Mouse (Mus musculus) forebrain, embryonic 12.5 days (tissue): ENCODE results near the gene Cipc. TPM values are rescaled to one million over a fixed set of nuclear protein-coding genes. Genes with fewer than 3 reads are reported as not detected.
A peak's percentile ranks its signal among the peaks of the same experiment; 100 is the strongest.

Experiments
- ATAC-seq: fragments of 200-750 bp; cut with Nextera tagmentation; 2 replicates; pipeline ENCODE4 v1.8.0; 2017; ENCODE audit warnings: moderate TSS enrichment; ENCODE audit not compliant: low FRiP score
- H3K27ac ChIP-seq: fragments of 300-500 bp; sonication (generic); 2 replicates; pipeline ENCODE4 v1.5.1; 2016; ENCODE audit warnings: mild to moderate bottlenecking
- H3K27me3 ChIP-seq: fragments of 300-500 bp; sonication (generic); 2 replicates; pipeline ENCODE4 v1.6.1; 2016; ENCODE audit warnings: mild to moderate bottlenecking
- H3K36me3 ChIP-seq: fragments of 300-500 bp; sonication (generic); replicated peaks from 2 replicates; pipeline ENCODE4 v1.6.1; 2016; ENCODE audit warnings: mild to moderate bottlenecking
- H3K4me1 ChIP-seq: fragments of 300-500 bp; sonication (generic); 2 replicates; pipeline ENCODE4 v1.6.1; 2016
- H3K4me2 ChIP-seq: fragments of 300-500 bp; sonication (generic); 2 replicates; pipeline ENCODE4 v1.6.1; 2016; ENCODE audit warnings: mild to moderate bottlenecking, moderate library complexity
- H3K4me3 ChIP-seq: fragments of 300-500 bp; sonication (generic); replicated peaks from 2 replicates; pipeline ENCODE4 v1.5.1; 2016; ENCODE audit warnings: mild to moderate bottlenecking
- H3K9ac ChIP-seq: fragments of 300-500 bp; sonication (generic); 2 replicates; pipeline ENCODE4 v1.6.1; 2016; ENCODE audit warnings: mild to moderate bottlenecking
- H3K9me3 ChIP-seq: fragments of 300-500 bp; sonication (generic); 2 replicates; pipeline ENCODE4 v1.6.1; 2016
- WGBS: fragments of 180-500 bp; shearing (Covaris S2); methylation state at CpG from one replicate; pipeline ENCODE4 v1.1.7; 2016; 5-methylcytosine and 5-hydroxymethylcytosine counted together
- polyA plus RNA-seq: library from polyadenylated mRNA; unstranded; fragments of >200 nt; fragmentation: Nextera tagmentation; extraction: Ambion mirVana; gene quantifications from 2 replicates; pipeline ENCODE4 v1.2.1, GENCODE M21; 2016

Cipc gene
- polyA plus RNA-seq, 1 experiment from 2014 or later = 49.5 TPM

DNA sequence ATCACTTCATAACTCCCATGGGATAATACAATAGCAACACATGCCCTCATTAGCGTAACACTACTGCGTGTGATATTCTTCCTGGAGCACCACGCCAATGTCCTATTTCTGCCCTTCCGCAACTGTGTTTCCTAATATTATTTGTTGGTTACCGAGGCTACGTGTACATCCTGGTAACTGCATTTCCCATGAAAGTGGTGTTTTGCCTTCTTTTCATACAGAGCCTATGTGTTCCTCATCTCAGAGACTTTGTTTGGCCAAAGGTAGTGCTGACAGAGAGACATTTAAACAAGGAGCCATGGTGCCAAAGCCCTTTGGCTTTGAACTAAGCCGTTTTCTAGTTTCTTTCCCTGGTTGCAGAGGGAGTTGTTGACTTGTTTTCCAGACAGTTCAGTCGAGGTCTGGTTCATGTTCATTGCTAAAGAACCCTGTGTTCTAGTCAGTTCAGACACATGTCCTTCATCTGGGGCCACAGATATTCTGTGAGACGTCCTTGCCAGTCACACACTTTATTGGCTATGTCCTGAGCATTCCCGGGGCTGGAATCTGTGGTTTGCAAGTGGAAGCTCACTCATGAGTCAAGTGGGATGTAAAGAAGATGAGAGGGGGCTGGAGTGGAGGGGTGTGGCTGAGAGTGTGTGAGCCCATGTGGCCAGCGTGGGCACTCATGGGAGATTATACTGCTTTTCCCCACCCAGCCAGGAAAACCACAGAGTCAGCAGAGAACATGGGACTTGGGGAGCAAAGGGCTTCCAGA is 10.1 kb upstream of the Cipc start:
- no peaks in the 10 kb centered on the region for H3K27me3 ChIP-seq
- no peak for ATAC-seq
- no peak overlapping the region for H3K4me2 ChIP-seq
- no peaks in the 10 kb centered on the region for H3K9me3 ChIP-seq
- no peak overlapping the region for H3K9ac ChIP-seq
- no peak overlapping the region for H3K4me3 ChIP-seq
- H3K36me3 ChIP-seq = no peaks in the 10 kb centered on the region
- 86% methylated on average over 11 of the region's 11 CpGs for WGBS
- H3K27ac ChIP-seq = no peak overlapping the region
- peaks cover 26% of the 10 kb centered on the region for H3K4me1 ChIP-seq

DNA sequence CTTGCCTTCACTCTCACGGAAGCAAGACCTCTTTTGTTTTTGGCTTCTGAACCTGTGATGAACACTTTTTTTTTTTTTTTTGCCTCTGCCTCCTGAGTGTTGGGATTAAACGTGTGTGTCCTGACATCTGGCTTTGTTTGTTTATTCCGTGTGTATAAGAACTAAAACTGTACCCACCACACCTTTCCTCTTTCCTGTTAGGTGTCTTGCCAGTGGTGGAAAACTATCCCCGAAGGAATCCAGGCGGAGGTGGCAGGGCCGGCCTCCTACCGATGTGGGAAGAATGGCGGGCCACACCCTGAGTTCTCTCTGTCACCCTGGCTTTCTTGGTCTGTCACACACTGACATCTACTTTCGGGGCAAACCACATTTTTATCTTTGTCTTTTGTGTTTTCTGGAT is 8.3 kb upstream of the Cipc start:
- Histone ChIP-seq H3K27me3 (no peaks in the 10 kb centered on the region), H3K4me1 (peaks cover 29% of the 10 kb centered on the region), H3K9ac (no peak overlapping the region), H3K4me3 (no peak overlapping the region), H3K36me3 (no peaks in the 10 kb centered on the region), H3K4me2 (no peak overlapping the region), H3K9me3 (no peaks in the 10 kb centered on the region), H3K27ac (no peak overlapping the region)
- no peak for ATAC-seq
- 80% methylated on average over 9 of the region's 9 CpGs for WGBS

- Histone ChIP-seq H3K4me2 (peak overlapping the region; percentile 36), H3K27ac (peak overlapping the region; percentile 95), H3K9ac (peak overlapping the region; percentile 22), H3K36me3 (no peaks in the 10 kb centered on the region), H3K27me3 (no peaks in the 10 kb centered on the region), H3K4me3 (no peak overlapping the region), H3K4me1 (peaks cover 40% of the 10 kb centered on the region), H3K9me3 (no peaks in the 10 kb centered on the region)
- WGBS = 14% methylated on average over 11 of the region's 11 CpGs
- peak; percentile 56; the same call in 1 of the 2 replicates for ATAC-seq
Observed at GRCm38 (mm10) chr12:86941173-86941572, 5.7 kb upstream of the Cipc start.

GRCm38 (mm10) chr12:86941734-86942486 is 4.9 kb upstream of the Cipc start:
- no peaks in the 10 kb centered on the region for H3K9me3 ChIP-seq
- H3K36me3 ChIP-seq = no peaks in the 10 kb centered on the region
- H3K4me2 ChIP-seq = peak overlapping the region; percentile 25
- no peak overlapping the region for H3K4me3 ChIP-seq
- ATAC-seq = peak; percentile 78
- H3K27me3 ChIP-seq = no peaks in the 10 kb centered on the region
- peak overlapping the region; percentile 95 for H3K27ac ChIP-seq
- H3K9ac ChIP-seq = 0 out of 2 replicates have a peak overlapping the region, but pooled peaks have one; percentile 17
- H3K4me1 ChIP-seq = peaks cover 42% of the 10 kb centered on the region
- WGBS = 16% methylated on average over 5 of the region's 5 CpGs

- Histone ChIP-seq H3K9me3 (no peaks in the 10 kb centered on the region), H3K27me3 (no peaks in the 10 kb centered on the region), H3K27ac (peak overlapping the region; percentile 95; the same call in 1 of the 2 replicates), H3K4me2 (no peak overlapping the region), H3K36me3 (no peaks in the 10 kb centered on the region), H3K4me3 (no peak overlapping the region), H3K4me1 (peaks cover 51% of the 10 kb centered on the region), H3K9ac (no peak overlapping the region)
- 92% methylated on average over 8 of the region's 8 CpGs for WGBS
- no peak for ATAC-seq
Observed at GRCm38 (mm10) chr12:86943421-86943820, 3.4 kb upstream of the Cipc start.

DNA sequence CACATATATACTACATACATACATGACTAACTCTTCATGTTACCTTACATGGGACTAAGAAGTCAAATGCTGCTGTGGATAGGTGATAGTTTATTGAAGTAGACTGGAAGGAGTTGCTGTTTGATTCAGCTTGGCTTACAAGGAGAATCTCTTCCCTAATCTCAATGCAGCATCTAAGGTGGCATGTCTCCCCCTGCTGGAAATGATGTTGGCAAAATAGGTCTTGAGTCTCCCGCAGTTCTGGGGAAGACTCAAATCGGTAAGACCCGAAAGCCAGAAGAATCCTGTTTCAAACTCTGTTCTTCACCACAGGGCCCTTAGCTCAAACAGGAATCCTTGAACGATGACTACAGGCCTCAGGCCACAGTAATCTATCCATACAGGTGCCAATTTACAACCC is 1.7 kb upstream of the Cipc start:
- 0 out of 2 replicates have a peak overlapping the region, but pooled peaks have one; percentile 54 for H3K27ac ChIP-seq
- no peaks in the 10 kb centered on the region for H3K27me3 ChIP-seq
- H3K4me3 ChIP-seq = no peak overlapping the region
- no peak overlapping the region for H3K4me2 ChIP-seq
- H3K9me3 ChIP-seq = no peaks in the 10 kb centered on the region
- ATAC-seq = no peak
- 6% methylated on average over 4 of the region's 4 CpGs for WGBS
- H3K9ac ChIP-seq = no peak overlapping the region
- H3K4me1 ChIP-seq = peaks cover 66% of the 10 kb centered on the region
- no peaks in the 10 kb centered on the region for H3K36me3 ChIP-seq

- no peak for ATAC-seq
- Histone ChIP-seq H3K4me2 (peak overlapping the region; percentile 94), H3K4me3 (peak overlapping the region; percentile 64), H3K27ac (peak overlapping the region; percentile 99), H3K36me3 (peaks cover 4% of the 10 kb centered on the region; the same call in 1 of the 2 replicates), H3K4me1 (peaks cover 60% of the 10 kb centered on the region), H3K9ac (peak overlapping the region; percentile 91), H3K9me3 (no peaks in the 10 kb centered on the region), H3K27me3 (no peaks in the 10 kb centered on the region)
- 1% methylated on average over 17 of the region's 17 CpGs for WGBS
Observed at GRCm38 (mm10) chr12:86946301-86946781, 502 bp upstream of the Cipc start.

- 19% methylated on average over 26 of the region's 26 CpGs for WGBS
- H3K27me3 ChIP-seq = no peaks in the 10 kb centered on the region
- H3K36me3 ChIP-seq = peaks cover 7% of the 10 kb centered on the region; the same call in 1 of the 2 replicates
- H3K4me1 ChIP-seq = peaks cover 58% of the 10 kb centered on the region
- ATAC-seq = peak; percentile 47
- no peaks in the 10 kb centered on the region for H3K9me3 ChIP-seq
- H3K9ac ChIP-seq = peak overlapping the region; percentile 86
- peak overlapping the region; percentile 99 for H3K27ac ChIP-seq
- peak overlapping the region; percentile 94 for H3K4me2 ChIP-seq
- peak overlapping the region; percentile 64 for H3K4me3 ChIP-seq
Observed at GRCm38 (mm10) chr12:86947681-86948401, 998 bp downstream of the Cipc start.

GRCm38 (mm10) chr12:86948627-86949026 is 1.8 kb downstream of the Cipc start:
- no peak for ATAC-seq
- Histone ChIP-seq H3K4me2 (peak overlapping the region; percentile 94), H3K9ac (no peak overlapping the region), H3K4me1 (peaks cover 55% of the 10 kb centered on the region), H3K36me3 (peaks cover 9% of the 10 kb centered on the region; the same call in 1 of the 2 replicates), H3K9me3 (no peaks in the 10 kb centered on the region), H3K27ac (no peak overlapping the region), H3K27me3 (no peaks in the 10 kb centered on the region), H3K4me3 (no peak overlapping the region; the same call in 1 of the 2 replicates)
- WGBS = 65% methylated on average over 6 of the region's 6 CpGs

DNA sequence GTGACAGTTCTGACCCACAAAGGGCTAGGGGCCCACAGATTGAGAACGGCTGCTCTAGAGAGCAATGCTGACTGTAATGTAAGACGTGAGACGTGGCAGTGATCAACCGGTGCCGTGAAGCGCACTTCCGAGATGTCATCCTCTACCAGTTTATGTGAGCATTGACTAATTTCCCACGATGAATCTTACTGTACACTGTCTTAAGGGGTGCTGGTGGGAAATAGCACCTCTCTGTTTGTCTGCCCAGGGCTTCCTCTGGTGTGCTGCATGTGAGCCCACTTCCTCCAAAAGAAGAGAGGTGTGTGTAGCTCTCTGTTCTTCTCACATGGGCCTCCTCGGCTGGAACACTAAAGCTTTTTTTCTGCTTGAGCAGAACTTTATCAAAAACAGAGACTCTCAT is 2.7 kb downstream of the Cipc start:
- peaks cover 16% of the 10 kb centered on the region for H3K36me3 ChIP-seq
- H3K4me2 ChIP-seq = peak overlapping the region; percentile 13; the same call in 1 of the 2 replicates
- no peak for ATAC-seq
- H3K9ac ChIP-seq = no peak overlapping the region
- 87% methylated on average over 9 of the region's 9 CpGs for WGBS
- H3K27ac ChIP-seq = peak overlapping the region; percentile 16; the same call in 1 of the 2 replicates
- H3K27me3 ChIP-seq = no peaks in the 10 kb centered on the region
- no peaks in the 10 kb centered on the region for H3K9me3 ChIP-seq
- H3K4me1 ChIP-seq = peaks cover 55% of the 10 kb centered on the region
- H3K4me3 ChIP-seq = no peak overlapping the region

DNA sequence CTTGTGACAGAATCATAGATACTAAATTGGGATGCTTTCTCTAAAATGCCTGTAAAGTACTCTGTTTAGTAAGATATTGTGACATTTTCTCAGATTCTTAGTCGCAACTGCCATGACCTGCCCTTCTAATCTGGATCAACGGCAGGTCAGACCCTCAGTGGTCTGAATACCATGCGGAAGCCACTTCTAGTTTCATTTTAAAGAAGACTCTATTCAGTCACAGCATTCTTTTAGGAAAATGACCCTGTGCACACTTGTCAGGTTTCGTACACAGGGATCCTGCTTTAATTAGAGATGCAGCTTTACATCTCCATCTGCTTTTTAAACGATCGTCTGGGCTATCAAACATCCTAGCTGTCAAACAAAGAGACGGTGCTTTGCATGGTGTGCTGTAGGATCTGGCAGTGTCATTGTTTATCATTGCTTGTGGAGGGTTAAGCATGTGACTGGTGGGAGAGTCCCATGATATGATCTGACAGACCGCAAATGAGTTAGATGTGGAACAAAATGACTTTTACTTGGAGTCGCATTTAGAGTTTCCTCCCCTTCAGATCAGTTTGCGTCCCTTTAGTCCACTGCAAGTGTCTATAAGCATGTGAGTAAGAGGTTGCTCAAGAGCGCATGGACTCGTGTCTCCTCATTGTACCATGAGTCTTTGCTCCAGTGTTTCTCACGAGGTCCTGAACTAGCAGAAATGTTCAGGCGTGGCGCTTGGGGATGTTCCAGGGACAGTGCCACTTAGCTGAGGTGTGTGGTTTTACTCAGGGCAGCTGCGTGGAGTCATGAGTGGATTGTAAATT is 3.5 kb downstream of the Cipc start:
- Histone ChIP-seq H3K27me3 (no peaks in the 10 kb centered on the region), H3K36me3 (peaks cover 23% of the 10 kb centered on the region), H3K4me2 (peak overlapping the region; percentile 21), H3K9ac (0 out of 2 replicates have a peak overlapping the region, but pooled peaks have one; percentile 5), H3K27ac (peak overlapping the region; percentile 56), H3K9me3 (no peaks in the 10 kb centered on the region), H3K4me1 (peaks cover 51% of the 10 kb centered on the region), H3K4me3 (no peak overlapping the region)
- 67% methylated on average over 16 of the region's 16 CpGs for WGBS
- ATAC-seq = no peak
